Mouse (Mus musculus): ENCODE measurements around the gene Gid4. TPM values are rescaled to one million over a fixed set of nuclear protein-coding genes. Genes with fewer than 3 reads are reported as not detected.
"Not testable (repeated sequence)": the region's sequence is repeated elsewhere in the genome, so short reads cannot be mapped to it uniquely, and the experiment has no call there.

Gid4 gene
- polyA plus RNA-seq, 1 experiment from 2014 or later, result 30.1 TPM

GRCm38 (mm10) chr11:60436618-60437017, 19.7 kb downstream of the Gid4 start:
- WGBS, result 87% methylated on average over 3 of the region's 3 CpGs
- no peak for ATAC-seq (ENCODE audit: low FRiP score)
- H3K27ac ChIP-seq, result no peak overlapping the region
- no peaks in the 10 kb centered on the region for H3K9me3 ChIP-seq (replicated peaks)
- no peak overlapping the region for H3K4me2 ChIP-seq (replicated peaks)
- no peaks in the 10 kb centered on the region for H3K4me1 ChIP-seq
- H3K4me3 ChIP-seq, result no peak overlapping the region
- no peaks in the 10 kb centered on the region for H3K27me3 ChIP-seq
- H3K9ac ChIP-seq, result no peak overlapping the region
- H3K36me3 ChIP-seq, result peaks cover 65% of the 10 kb centered on the region

GRCm38 (mm10) chr11:60439621-60440020, 22.7 kb downstream of the Gid4 start:
- not testable (repeated sequence) for H3K9ac ChIP-seq; H3K27me3 ChIP-seq; H3K4me1 ChIP-seq; H3K4me2 ChIP-seq (replicated peaks); H3K27ac ChIP-seq; ATAC-seq (ENCODE audit: low FRiP score); H3K4me3 ChIP-seq; H3K9me3 ChIP-seq (replicated peaks)
- 24% methylated on average over 1 of the region's 1 CpGs for WGBS
- H3K36me3 ChIP-seq, result peaks cover 68% of the 10 kb centered on the region

GRCm38 (mm10) chr11:60440176-60440575, 23.2 kb downstream of the Gid4 start:
- H3K27me3 ChIP-seq, result no peaks in the 10 kb centered on the region
- no peak for ATAC-seq (ENCODE audit: low FRiP score)
- WGBS, result 43% methylated on average over 7 of the region's 7 CpGs
- H3K27ac ChIP-seq, result no peak overlapping the region
- no peaks in the 10 kb centered on the region for H3K4me1 ChIP-seq
- no peaks in the 10 kb centered on the region for H3K9me3 ChIP-seq (replicated peaks)
- H3K4me3 ChIP-seq, result no peak overlapping the region
- peaks cover 63% of the 10 kb centered on the region for H3K36me3 ChIP-seq
- no peak overlapping the region for H3K9ac ChIP-seq
- no peak overlapping the region for H3K4me2 ChIP-seq (replicated peaks)

- H3K9ac ChIP-seq, result no peak overlapping the region
- H3K27me3 ChIP-seq, result no peaks in the 10 kb centered on the region
- peaks cover 45% of the 10 kb centered on the region for H3K36me3 ChIP-seq
- H3K27ac ChIP-seq, result no peak overlapping the region
- no peaks in the 10 kb centered on the region for H3K4me1 ChIP-seq
- no peak for ATAC-seq (ENCODE audit: low FRiP score)
- no peak overlapping the region for H3K4me3 ChIP-seq
- no peak overlapping the region for H3K4me2 ChIP-seq (replicated peaks)
- no peaks in the 10 kb centered on the region for H3K9me3 ChIP-seq (replicated peaks)
- 89% methylated on average over 6 of the region's 6 CpGs for WGBS
Measured at GRCm38 (mm10) chr11:60442896-60443295, 26.0 kb downstream of the Gid4 start.

GRCm38 (mm10) chr11:60444007-60444406, 27.1 kb downstream of the Gid4 start:
- ATAC-seq (ENCODE audit: low FRiP score), result no peak
- H3K36me3 ChIP-seq, result peaks cover 35% of the 10 kb centered on the region
- WGBS, result 87% methylated on average over 4 of the region's 4 CpGs

GRCm38 (mm10) chr11:60454080-60454744, 37.3 kb downstream of the Gid4 start, which contains the start of gene Drg2:
TSS of gene Drg2 (plus strand) at chr11:60454591.
- peak within 1 kb of the TSS; percentile 94 for H3K4me2 ChIP-seq (replicated peaks)
- peak within 1 kb of the TSS; percentile 79 for H3K4me3 ChIP-seq
- H3K9ac ChIP-seq, result peak within 1 kb of the TSS; percentile 90
- H3K9me3 ChIP-seq (replicated peaks), result no peaks in the 10 kb centered on the region
- WGBS, result 6% methylated on average over 27 of the region's 27 CpGs
- H3K36me3 ChIP-seq, result peaks cover 30% of the 10 kb centered on the region
- H3K27ac ChIP-seq, result peak within 1 kb of the TSS; percentile 66; the same call in 1 of the 2 replicates
- H3K27me3 ChIP-seq, result no peaks in the 10 kb centered on the region
- H3K4me1 ChIP-seq, result peaks cover 11% of the 10 kb centered on the region
- peak; percentile 88 for ATAC-seq (ENCODE audit: low FRiP score)

More at GRCm38 (mm10) chr11:60444007-60444406, 27.1 kb downstream of the Gid4 start:
- H3K9me3 ChIP-seq (replicated peaks), result no peaks in the 10 kb centered on the region
- H3K27me3 ChIP-seq, result no peaks in the 10 kb centered on the region
- H3K27ac ChIP-seq, result no peak overlapping the region
- no peak overlapping the region for H3K4me3 ChIP-seq
- no peak overlapping the region for H3K4me2 ChIP-seq (replicated peaks)
- H3K4me1 ChIP-seq, result no peaks in the 10 kb centered on the region
- H3K9ac ChIP-seq, result no peak overlapping the region

- H3K9ac ChIP-seq, result peak overlapping the region; percentile 90
- H3K36me3 ChIP-seq, result peaks cover 36% of the 10 kb centered on the region
- peak; percentile 57 for ATAC-seq (ENCODE audit: low FRiP score)
- 2% methylated on average over 17 of the region's 17 CpGs for WGBS
- no peaks in the 10 kb centered on the region for H3K9me3 ChIP-seq (replicated peaks)
- H3K4me2 ChIP-seq (replicated peaks), result peak overlapping the region; percentile 94
- peaks cover 11% of the 10 kb centered on the region for H3K4me1 ChIP-seq
- no peaks in the 10 kb centered on the region for H3K27me3 ChIP-seq
- H3K27ac ChIP-seq, result peak overlapping the region; percentile 66; the same call in 1 of the 2 replicates
- H3K4me3 ChIP-seq, result peak overlapping the region; percentile 79
Measured at GRCm38 (mm10) chr11:60454745-60455087, 37.8 kb downstream of the Gid4 start.

GRCm38 (mm10) chr11:60457973-60458372, 41.0 kb downstream of the Gid4 start:
- H3K9me3 ChIP-seq (replicated peaks), result no peaks in the 10 kb centered on the region
- no peak for ATAC-seq (ENCODE audit: low FRiP score)
- 89% methylated on average over 1 of the region's 1 CpGs for WGBS
- no peak overlapping the region for H3K4me3 ChIP-seq
- H3K4me2 ChIP-seq (replicated peaks), result no peak overlapping the region
- peaks cover 68% of the 10 kb centered on the region for H3K36me3 ChIP-seq
- no peak overlapping the region for H3K9ac ChIP-seq
- no peaks in the 10 kb centered on the region for H3K27me3 ChIP-seq
- H3K4me1 ChIP-seq, result peaks cover 11% of the 10 kb centered on the region
- no peak overlapping the region for H3K27ac ChIP-seq

GRCm38 (mm10) chr11:60465943-60466380, 49.0 kb downstream of the Gid4 start:
- Histone ChIP-seq H3K4me2 (replicated peaks) (no peak overlapping the region), H3K4me3 (no peak overlapping the region), H3K27ac (no peak overlapping the region), H3K36me3 (peaks cover 89% of the 10 kb centered on the region), H3K9me3 (replicated peaks) (no peaks in the 10 kb centered on the region), H3K4me1 (no peaks in the 10 kb centered on the region), H3K9ac (no peak overlapping the region), H3K27me3 (no peaks in the 10 kb centered on the region)
- 90% methylated on average over 2 of the region's 2 CpGs for WGBS
- no peak for ATAC-seq (ENCODE audit: low FRiP score)

- Histone ChIP-seq H3K4me1 (no peaks in the 10 kb centered on the region), H3K27me3 (no peaks in the 10 kb centered on the region), H3K27ac (no peak within 1 kb of the TSS), H3K9ac (peak within 1 kb of the TSS; percentile 27; the same call in 1 of the 2 replicates), H3K9me3 (replicated peaks) (no peaks in the 10 kb centered on the region), H3K4me3 (no peak within 1 kb of the TSS), H3K36me3 (peaks cover 58% of the 10 kb centered on the region), H3K4me2 (replicated peaks) (no peak within 1 kb of the TSS)
- 81% methylated on average over 3 of the region's 3 CpGs for WGBS
- no peak for ATAC-seq (ENCODE audit: low FRiP score)
Measured at GRCm38 (mm10) chr11:60469039-60469438, 52.1 kb downstream of the Gid4 start, which contains the start of gene Myo15. TSS of gene Myo15 (plus strand) at chr11:60469339.

GRCm38 (mm10) chr11:60470743-60471142, 53.8 kb downstream of the Gid4 start:
- H3K4me3 ChIP-seq, result no peak overlapping the region
- no peak for ATAC-seq (ENCODE audit: low FRiP score)
- H3K36me3 ChIP-seq, result peaks cover 41% of the 10 kb centered on the region
- no peaks in the 10 kb centered on the region for H3K4me1 ChIP-seq
- no peak overlapping the region for H3K27ac ChIP-seq
- WGBS, result 84% methylated on average over 9 of the region's 9 CpGs
- H3K27me3 ChIP-seq, result no peaks in the 10 kb centered on the region
- H3K9me3 ChIP-seq (replicated peaks), result no peaks in the 10 kb centered on the region
- no peak overlapping the region for H3K9ac ChIP-seq
- no peak overlapping the region for H3K4me2 ChIP-seq (replicated peaks)

GRCm38 (mm10) chr11:60474534-60474933, 57.6 kb downstream of the Gid4 start:
- H3K9ac ChIP-seq, result no peak overlapping the region
- H3K9me3 ChIP-seq (replicated peaks), result no peaks in the 10 kb centered on the region
- ATAC-seq (ENCODE audit: low FRiP score), result no peak
- H3K4me1 ChIP-seq, result no peaks in the 10 kb centered on the region
- no peak overlapping the region for H3K4me2 ChIP-seq (replicated peaks)
- peaks cover 5% of the 10 kb centered on the region; the same call in 1 of the 2 replicates for H3K36me3 ChIP-seq
- H3K27me3 ChIP-seq, result no peaks in the 10 kb centered on the region
- no peak overlapping the region for H3K4me3 ChIP-seq
- 76% methylated on average over 5 of the region's 5 CpGs for WGBS
- no peak overlapping the region for H3K27ac ChIP-seq

Measured in hindbrain, embryonic 12.5 days (tissue).